Mouse (Mus musculus): ENCODE results near the gene Bmyc.

DNA sequence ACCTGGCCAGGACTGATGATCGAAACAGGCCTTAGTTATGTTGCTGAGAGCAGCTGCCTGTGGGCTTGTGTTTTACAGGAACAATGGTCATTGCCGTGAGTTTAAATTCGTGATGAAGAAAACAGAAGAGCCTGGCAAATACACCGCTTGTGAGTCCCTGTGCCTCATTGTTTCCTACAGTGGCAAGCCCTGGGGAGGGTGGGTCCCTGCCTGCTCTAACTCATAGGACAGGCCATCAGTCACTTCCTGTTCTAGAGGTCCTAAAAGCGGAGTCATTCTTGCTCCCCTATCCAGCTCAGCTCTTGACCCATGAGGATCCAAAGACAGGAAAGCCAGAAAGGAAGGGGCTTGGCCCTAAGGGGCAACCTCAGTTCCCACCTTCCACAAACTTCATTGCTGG lies 5.5 kb upstream of the Bmyc start:
- no peak for TF ChIP-seq MYC (IDR thresholded peaks at IDR 0.05; ENCODE audit: low read depth, low read length)
- no peak for TF ChIP-seq GATA1 (IDR thresholded peaks at IDR 0.05; ENCODE audit: low read depth, low read length)
- no peak for TF ChIP-seq RAD21 (IDR thresholded peaks at IDR 0.05; ENCODE audit: low read depth, low read length)
- no peak for TF ChIP-seq CTCF (IDR thresholded peaks at IDR 0.05 in 2 of 3, conservative IDR thresholded peaks at IDR 0.05 in 1 of 3; ENCODE audit: control insufficient read depth in 1 of 3, insufficient read depth in 1 of 3, low read depth in 2 of 3, low read length in 3 of 3, poor library complexity in 1 of 3, severe bottlenecking in 1 of 3)
- no peak for TF ChIP-seq POLR2A (IDR thresholded peaks at IDR 0.05; ENCODE audit: control insufficient read depth in 1 of 2, insufficient read depth in 1 of 2, low read depth in 1 of 2, low read length in 2 of 2, poor library complexity in 1 of 2)

Data from MEL (cell line).